Mouse (Mus musculus): ENCODE data around the gene Dgkb. TPM values are rescaled to one million over a fixed set of nuclear protein-coding genes. Genes with fewer than 3 reads are reported as not detected.

Dgkb gene
- total RNA-seq (2021): 100 to 1,000 TPM; 161 to 173 TPM

DNA sequence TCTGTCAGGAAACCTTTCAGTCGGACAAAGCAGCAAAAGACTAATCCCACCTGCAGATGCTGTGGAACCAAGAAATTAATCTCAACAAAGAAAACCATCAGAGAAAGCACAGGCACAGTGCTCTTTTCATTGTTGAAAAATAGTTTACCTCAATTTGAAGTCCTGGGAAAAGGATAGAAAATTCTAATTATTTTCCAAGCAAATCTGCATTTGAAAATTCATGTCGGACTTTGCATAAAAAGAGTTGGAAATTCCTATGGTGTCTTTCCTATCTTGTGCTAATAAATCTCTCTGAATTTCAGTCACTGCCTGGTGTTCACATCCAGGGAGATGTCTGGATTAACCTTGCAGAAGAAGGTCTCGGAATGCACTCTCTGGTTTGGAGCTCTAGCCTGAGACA, at the start of gene Dgkb:
TSS of gene Dgkb (plus strand) at position 301 of the 400 bp plus-strand sequence.
- no peak for DNase-seq

DNA sequence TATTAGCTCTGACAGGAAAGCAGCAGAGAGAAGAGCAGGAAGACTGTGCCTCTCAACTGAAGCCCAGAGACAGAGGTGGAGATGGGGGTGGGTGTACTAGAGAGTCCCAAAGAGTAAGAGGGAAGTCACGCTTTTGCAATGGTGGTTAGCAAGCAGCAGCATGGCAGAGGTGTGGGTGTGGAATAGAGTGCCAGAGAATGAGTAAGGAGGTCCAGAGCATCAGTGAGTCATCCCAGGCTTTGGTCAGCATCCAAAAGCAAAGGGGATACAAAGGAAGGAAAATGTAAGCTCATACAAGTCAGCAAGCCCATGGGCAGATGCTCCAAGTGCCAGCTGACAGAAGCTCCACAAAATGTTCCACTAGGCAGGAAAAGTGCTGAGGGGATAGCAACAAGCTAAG, 47.7 kb upstream of the Dgkb start:
- peak; percentile 33 to 58 for DNase-seq

DNA sequence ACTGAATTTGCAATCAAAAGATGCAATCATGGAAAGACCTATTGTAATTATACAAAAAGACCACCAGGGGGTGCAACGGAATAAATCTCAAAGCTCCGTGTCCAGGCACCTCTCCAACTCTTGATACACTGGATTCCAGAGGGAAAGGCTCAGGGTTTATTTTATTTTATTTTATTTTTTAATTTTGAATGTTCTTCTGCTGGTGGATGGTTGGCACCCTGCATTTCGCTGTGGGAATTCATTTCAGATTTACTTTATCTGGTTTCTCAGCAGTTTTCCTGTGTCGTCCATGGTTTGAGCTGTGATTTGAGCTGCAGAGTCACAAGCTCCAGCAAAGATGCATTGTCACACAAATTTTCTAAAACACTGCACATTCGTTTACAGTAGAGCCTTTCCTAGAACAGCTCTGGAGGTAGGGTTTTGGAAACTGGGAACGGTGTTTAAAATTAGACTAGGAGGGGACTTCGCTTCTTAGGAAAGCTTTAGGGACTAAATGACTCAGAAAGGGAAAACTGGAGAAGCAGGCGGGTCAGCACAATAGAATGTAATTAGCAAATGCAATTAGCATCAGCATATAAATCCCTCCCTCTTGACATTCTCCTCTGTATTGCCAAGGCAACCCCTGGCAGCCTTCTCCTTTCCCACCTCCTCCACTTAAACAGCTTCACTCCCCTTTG, 43.7 kb upstream of the Dgkb start:
- peak in 1 of 2 experiments; percentile 36 for DNase-seq

DNA sequence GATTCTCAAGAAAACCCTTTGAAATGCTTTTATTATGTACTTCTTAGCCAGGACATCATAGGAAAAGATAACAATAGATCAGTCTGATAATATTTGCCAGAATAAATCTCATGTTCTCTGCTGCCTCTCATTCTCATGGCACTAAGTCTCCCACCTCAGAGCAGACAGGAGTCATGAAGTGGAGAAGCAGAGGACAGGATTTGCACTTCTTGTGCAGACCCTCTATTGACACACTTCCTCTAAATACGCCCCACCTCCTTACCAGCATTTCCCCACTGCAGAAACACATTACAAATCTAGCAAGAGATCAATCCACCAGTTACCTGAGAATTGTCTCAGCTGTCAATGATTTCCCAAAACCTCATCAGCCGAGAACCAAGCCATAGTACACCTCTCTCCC, 42.9 kb upstream of the Dgkb start:
- no peak for DNase-seq

DNA sequence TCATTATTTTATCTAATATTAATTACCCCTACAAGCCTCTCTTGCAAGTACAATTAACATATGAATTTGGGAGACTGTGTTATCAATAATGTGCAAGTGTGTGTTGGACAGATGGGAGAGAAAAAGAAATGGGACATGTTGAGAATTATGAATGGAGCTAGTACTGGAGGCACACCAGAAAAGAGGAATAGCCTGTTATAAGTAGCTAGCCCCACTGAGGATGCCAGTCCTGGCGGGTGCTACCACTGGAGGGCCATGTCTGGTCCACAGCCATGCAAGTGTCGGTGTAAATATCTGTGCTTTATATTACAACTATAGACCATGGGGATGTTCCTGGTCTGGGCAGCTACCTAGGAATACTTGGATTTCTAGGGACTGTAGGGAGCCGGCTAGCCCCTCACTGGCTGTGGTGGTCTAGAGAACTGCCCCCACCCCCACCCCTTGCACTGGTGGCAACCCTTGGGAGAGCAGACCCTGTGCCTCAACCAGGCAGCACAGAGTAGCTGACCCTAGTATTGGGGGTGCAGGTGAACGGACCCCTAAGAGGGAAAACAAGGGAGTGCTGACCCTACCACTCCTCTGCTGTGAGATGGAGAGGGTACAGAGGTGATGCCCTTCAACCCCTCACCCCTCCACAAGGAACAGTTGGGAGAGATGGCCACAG, 21.1 kb upstream of the Dgkb start:
- no peak for DNase-seq

DNA sequence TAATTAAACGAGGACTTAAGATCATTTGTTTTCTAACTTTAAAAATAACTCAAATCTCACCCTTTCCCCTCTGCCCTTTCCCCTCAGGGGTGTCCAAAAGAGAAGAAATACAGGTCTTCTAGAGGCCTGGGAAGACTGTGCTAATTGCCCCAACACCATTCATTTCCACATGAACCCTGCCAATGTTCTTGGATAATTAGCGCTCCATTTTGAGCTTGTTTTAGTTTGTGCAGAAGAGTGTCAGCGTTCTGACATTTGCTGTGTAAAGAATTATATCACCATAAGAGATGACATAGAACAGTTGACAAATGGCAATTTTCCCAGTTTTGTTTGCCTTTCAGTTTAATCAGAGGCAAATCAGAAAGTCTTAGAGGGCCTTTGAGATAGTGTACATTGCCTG, 3.4 kb upstream of the Dgkb start:
- peak; percentile 6 to 14 for DNase-seq

DNA sequence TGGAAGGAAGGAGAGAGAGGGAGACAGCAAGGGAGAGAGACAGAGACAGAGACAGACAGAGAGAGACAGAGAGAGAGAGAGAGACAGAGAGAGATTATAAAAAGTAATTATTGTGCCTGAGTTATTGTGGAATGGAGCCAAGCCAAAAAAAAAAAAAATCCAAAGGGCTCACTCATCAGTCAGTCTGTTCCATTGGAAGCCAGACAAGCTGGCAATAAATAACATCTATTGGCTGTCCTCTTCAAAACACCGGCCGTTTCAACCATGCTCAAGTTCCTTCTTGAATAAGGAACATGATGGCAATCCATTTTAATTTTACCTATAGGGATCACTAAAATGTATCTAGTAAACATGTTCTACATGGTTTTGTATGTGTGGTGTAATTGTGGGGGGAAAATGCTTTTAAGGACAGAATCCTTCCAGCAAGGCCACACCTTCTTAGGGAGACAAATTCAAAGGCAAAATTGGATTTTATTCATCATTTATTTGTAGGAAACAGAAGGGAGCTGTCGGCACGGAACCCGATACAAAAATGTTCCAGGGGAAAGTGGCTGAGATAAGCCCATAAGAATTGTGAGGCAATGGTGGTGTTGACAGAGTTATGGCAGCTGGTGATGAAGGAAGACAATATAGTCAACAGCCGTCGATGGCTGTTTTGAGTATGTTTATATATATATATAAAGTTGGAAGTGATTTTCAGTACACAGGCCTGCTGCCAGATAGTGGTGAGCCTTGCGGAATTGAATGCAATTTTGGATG, 3.7 kb downstream of the Dgkb start:
- DNase-seq: peak in 1 of 2 experiments; percentile 9

DNA sequence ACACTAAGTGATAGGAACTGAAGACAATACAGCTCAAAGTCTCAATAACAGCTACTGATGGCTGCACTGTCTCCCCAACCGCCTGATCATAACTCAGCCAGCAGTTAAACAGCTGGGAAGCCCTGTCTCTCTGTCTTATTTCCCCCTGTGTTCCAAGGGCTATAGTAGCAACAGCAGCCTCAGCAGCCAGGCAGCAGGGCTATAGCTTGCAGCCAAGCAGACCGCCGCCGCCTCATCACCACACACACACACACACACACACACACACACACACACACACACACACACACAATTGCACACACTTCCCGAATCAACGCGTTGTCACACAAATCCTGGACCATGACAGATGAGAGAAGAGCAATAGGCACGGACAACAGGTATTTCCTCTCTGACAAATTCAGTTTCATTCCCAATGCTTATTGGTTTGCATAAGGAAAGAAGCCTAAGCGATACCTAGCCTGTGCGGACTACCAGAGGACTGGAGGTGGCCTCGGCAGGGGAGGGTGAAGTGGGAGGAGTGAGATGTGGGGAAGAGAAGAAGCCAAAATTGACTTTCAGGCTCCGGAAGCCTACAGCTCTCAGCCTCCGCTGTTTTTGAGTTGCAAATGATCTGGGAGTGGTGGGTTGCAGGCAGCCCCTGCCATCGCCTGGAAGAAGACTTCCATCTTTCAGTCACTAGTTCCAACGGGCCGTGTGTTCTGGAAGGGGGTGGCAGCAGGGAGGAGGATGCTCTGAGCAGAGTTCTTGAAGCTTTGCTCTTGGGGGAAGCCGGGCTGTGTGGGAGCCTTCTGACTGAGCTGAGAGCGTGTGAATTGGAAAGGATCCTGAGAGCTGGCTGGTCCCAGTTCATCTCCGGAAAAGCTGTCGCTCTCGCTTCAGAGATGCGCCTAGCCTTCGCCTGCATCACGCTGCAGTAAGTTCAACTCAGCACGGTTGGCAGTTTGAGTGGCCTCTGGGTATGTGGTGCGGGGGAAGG, 62.8 kb downstream of the Dgkb start:
- peak; percentile 74 to 75 for DNase-seq

DNA sequence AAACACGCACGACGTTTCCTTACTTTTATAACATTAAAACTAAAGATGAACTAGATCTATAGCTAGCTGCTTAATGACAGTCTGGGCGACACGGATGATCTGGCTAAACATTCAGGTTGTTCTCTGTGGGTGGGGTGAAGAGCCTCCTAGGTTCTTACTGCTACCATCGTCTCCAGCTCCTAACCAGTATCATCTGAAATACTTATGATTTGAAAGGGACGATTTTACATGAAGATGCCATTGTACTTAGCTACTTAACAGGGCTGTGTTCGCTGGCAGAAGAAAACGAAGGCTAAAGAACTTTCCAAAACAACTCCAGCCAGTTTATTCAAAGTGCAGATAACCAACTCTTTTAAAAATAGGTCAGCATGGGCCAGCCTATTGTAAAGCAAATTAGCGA, 63.9 kb downstream of the Dgkb start:
- DNase-seq: no peak

DNA sequence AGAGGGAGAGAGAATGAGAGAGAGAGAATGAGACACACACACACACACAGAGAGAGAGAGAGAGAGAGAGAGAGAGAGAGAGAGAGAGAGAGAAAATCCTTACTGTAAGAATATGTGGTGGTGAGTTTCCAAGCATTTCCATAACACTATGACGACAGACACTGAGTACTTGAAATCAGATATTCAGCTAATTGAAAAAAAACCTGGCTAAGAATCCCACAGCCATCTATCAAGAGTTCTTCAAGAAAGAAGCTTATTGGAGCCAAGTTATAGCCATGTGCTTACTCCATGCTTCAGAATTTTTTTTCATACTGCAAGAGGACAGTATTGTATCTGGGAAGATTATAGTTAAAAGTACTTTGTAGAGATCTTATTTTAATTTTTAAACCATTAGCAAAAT, 65.3 kb downstream of the Dgkb start:
- no peak for DNase-seq

DNA sequence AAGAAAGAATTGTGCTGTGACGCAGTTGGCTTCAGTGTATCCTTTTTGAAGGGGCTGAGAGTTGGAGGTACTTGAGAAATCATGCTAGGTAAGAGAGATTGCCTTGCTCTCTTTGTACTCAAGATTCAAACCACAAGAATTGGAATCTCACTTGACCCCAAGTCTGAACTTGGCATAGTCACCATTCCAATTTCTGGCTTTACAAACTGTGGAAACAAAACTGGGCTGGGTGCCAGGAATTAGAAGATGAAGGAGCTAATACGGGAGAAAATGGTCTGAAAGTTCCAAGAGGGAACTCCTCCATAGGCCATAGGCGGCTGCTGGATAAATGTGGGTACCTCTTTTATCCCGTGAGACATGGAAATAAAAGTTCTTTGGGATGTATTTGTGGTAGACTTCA, 66.3 kb downstream of the Dgkb start:
- DNase-seq: no peak

DNA sequence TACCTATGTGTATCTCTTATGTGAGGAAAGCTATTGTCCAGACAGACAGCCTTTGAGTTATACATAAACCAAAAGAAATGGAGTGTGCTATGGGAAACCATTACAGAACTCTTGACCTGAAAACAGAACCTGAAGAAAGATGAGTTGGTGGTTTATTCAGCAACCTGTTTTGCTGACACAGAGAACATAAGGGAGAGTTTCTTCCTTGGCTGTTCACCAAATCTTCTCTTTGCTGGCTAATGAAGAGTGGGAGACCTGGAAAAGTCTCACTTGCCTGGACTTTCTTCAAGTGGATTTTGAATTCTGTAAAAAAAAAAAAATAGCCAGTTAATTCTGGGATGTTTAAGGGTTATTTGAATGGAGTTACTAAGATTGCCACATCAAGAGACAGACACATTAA, 71.1 kb downstream of the Dgkb start:
- no peak for DNase-seq

DNA sequence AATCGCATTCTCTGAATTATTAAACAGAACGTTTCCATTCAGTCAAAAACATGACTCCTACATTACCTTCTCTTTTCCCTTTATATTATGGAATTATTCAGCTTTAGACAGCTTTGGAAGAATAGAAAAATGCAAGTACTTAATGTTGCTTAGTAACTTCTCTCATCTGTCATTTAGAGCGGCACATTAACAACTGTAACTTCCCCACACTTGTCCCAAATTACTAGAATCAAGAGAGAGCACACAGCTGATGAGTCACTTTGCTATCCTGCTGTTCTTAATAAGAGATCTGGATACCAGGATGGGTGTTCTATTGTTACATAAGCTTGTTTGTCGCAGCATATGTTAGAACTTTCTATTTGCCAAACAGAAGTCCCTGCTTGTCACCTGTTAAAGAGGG, 71.9 kb downstream of the Dgkb start:
- DNase-seq: no peak

DNA sequence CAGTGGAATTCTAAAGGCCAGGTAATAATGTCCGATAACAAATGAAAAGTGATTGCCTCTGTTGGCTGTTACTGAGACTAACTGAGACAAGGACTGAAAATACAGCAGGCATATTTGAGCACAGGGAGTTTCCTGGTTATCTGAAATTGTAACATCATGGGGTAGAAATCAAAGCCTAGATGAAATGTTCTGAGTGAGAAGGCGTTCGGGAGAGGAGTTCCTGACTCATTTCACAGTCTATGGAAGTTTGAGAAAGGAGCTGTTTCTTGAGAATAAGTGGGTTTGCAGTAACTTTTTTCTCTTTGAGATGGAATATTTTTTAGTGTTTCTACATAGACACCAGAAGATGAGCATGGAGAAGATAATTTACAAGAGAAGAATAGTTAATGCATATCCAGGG, 73.8 kb downstream of the Dgkb start:
- DNase-seq: no peak

DNA sequence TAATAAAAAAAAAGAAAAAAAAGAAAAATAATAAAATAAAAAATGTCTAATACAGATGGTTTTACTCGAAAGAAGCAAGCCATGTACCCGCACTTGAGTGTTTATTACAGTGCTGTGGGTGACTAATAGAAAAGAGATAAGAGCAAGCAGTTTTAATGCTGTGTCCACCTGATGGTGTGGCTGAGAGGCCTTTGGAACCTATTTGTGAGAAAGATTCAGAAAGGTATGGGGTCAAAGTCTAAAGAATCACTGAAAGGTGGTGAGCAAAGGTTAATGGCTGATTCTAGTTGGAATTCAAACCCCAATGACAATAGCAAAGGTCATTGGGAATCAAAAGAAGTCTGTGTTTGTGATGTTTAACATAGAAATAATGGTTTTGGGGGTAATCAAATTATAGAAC, 124.6 kb downstream of the Dgkb start:
- DNase-seq: no peak

DNA sequence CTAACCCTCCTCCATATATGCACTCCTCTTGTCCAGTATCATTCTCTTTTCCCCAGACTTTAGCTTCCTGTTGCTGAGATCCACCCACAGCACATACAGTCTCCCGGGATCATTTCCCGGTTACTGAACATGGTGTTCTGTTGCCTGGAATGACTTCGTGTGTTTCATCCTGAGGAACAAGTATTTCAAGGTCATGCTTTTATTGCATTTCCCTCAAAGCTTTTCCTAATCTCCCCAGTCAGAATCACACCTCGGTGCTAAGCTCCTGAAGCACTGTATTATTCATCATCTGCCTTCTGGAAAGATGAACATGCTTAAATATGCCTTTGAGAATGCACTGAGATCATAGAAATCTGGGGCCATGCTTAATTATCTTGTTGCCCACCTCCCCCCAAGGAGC, 138.7 kb downstream of the Dgkb start:
- DNase-seq: no peak

DNA sequence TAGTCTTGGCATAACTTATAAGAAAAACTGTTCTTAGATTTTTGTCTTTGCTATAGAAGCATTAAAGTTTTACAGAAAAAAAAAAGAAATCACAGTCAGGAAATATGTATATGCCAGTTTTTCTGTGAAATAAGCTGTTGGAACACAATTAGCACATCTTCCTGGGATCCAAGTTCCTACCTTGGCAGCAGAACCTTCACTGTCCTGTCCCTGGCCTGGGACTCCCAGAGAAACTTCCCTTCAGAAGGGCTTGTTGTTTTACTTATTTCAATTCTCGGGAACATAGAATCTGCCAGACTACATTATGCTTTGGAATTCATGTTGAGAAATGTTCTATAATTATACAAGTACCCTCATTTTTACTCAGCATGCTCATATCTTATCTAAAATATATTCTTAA, 154.0 kb downstream of the Dgkb start:
- DNase-seq: no peak

DNA sequence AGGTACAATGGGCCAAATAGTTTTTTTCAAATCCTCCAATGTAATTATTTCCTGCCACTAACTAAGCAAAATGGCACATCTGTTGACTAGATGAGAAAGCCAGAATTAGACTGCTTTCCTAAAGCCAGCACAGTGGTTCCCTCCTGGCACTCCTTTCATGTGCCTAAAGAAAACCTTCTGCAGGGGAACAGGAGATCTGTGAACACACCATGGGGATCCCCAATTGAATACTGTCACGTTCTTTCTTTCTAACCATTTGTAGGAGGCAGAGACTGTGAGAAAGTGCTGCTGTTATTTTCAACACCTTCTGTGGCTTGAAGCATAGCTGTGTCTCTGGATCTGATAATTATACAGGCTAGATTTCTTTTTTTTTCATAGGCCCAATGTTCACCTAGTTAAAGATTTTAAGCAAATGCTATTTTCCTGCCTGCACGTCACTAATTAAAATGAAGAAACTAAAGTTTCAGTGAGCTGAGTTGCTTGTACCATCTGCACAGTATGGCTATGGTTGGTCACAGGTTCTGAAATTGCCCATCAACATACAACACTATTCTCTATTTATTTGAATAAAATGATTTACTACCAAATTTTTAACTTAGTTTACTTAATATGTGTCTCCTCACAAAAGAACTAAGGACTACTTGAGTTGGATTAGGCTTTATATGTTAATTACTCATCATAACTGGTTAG, 161.1 kb downstream of the Dgkb start:
- no peak for DNase-seq

DNA sequence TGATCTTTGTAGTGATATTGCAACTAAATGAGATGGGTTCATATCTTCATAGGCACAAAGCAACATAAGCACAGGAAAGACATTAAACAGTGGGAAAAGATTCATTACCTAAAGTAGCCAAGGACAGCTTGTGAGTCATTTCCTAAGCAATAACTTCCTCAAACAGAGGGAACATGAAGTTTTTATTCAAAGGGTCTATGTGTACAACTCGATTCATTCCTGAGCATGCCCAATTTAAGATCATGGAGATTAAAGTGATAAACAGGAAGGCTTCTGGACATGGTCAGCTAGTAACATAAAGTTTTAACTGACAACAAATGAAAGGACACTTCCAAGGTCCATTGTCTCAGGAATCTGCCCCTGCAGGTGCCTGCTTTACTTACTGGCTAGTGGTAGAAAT, 167.8 kb downstream of the Dgkb start:
- no peak for DNase-seq

DNA sequence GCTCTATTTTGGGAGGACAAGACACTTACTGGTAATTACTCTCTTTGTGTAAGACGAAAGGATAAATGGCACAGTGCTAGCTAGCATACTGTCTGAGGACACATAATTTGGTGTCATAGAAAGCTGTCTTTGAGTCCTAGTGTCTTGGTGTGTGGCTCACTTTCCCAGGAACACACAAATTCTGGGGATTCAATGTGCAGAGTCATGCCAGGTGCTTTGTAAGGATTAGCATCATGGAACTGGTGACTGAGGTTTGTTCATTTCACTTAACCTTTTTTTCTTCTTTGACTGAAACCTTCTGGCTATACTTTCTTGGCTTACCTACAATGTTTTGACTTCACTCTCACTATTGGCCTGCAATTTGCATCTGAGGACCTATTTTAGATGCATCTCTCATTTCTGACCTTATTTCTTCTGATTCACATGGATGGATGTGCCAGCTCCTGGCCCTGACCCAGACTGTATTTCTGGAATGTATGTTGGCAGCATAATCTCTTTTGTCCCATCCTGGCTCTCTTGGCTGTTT, 170.6 kb downstream of the Dgkb start:
- no peak for DNase-seq

DNA sequence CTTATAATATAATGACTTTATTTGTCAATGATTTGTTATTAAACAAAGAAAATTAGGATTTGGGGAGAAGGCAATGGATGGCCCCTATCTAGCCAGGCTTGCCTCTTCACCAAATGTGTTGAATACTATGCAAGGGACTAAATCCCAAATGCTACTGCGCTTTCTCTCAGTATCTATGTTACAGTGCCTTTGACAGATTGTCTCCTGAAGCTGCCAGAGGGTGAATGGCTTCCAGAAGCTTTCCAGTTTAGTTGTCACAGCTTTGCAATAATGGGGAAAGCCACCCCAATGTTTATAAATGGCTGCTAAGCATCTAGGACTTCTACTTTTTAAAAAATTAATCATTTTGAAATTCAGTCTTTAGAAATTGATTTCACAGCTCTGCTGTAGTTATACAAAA, 175.7 kb downstream of the Dgkb start:
- no peak for DNase-seq
